Mouse (Mus musculus) heart, postnatal 0 days (tissue): ENCODE data around the gene F9.

Experiments
- CTCF ChIP-seq: IDR thresholded peaks from 2 replicates; pipeline ENCODE4 v1.5.1; 2016; ENCODE audit warnings: antibody characterized with exemption, control low read depth, low read depth
- EP300 ChIP-seq: IDR thresholded peaks from 2 replicates; pipeline ENCODE4 v1.6.1; 2016; ENCODE audit warnings: antibody characterized with exemption, low read depth

- no peak for TF ChIP-seq EP300
- TF ChIP-seq CTCF = no peak
Observed at GRCm38 (mm10) chrX:60014588-60014987, 15.3 kb downstream of the F9 start.
